Mouse (Mus musculus) olfactory bulb, adult 2 months (tissue): ENCODE measurements around the gene Clec12b.

Experiments
- CTCF ChIP-seq: fragments of 200-500 bp; IDR thresholded peaks from 2 replicates; pipeline ENCODE4 v1.5.1; 2012; ENCODE audit warnings: low read depth, mild to moderate bottlenecking, low read length, moderate library complexity; ENCODE audit not compliant: insufficient read depth
- POLR2A ChIP-seq: fragments of 200-500 bp; IDR thresholded peaks from 2 replicates; pipeline ENCODE4 v1.6.1; 2012; ENCODE audit warnings: mild to moderate bottlenecking, low read depth, low read length, moderate library complexity; ENCODE audit not compliant: insufficient read depth

DNA sequence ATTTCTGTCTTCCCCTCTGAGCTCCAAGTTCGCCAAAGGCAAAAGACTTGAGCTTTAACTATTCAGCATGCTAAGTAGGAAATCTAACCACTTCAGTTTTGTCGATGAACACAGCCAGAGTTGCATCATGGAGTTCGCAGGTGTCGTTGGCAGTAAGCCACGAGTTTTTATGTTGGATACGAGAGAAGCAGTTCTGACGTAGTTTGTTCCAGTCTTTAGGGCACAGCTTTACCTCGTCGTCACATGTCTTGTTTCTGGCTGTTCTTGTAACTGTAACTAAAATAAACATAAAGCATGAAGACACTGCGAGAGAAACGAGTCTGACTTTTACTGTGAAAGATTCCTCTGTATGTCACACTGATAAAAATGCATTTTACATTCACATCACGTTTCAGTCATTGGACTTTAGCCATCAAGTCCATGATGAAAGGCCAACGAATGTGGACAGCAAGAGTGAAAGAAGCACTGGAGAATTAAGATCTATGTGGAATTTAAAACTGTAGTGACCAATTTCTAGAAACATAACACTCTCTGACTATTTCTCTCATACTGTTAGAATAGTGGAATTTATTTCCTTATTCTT lies 59.0 kb downstream of the Clec12b start:
- no peak for TF ChIP-seq CTCF
- TF ChIP-seq POLR2A = no peak
